Mouse (Mus musculus): ENCODE results near the gene Wnt7b.

The Wnt7b gene

DNA sequence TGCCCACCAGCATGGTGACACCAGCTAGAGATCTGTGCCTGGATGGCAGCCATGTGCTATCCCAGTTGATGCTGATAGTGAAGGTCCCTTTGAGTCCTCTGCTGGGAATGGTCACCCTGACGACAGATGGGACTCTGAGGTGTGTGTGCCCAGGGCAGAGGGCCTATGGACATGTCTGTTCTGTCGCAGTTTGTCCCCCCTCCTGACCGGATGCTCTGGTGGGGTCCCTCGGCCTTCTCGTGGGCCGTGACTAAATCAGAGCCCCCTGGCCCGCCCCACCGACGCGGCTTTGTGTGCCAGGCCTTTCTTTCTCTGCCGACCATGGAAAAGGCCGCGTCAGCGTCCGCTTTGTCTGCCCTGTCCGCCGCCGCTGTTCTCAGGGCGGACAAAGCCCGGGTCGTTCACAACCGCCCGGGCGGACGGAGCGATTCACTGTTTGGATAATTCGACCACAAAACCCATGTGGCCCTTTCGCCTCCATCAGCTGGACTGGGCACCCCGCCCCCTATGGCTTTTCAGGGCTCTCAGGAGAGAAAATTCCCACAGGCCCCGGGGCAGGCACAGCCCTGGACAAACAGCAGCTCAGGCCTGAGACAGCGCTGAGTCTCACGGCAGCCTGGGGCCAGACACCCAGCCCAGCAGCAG lies 74.8 kb downstream of the Wnt7b start:
- DNase-seq (ENCODE audit: low spot score in 2 of 2) = no peak

DNA sequence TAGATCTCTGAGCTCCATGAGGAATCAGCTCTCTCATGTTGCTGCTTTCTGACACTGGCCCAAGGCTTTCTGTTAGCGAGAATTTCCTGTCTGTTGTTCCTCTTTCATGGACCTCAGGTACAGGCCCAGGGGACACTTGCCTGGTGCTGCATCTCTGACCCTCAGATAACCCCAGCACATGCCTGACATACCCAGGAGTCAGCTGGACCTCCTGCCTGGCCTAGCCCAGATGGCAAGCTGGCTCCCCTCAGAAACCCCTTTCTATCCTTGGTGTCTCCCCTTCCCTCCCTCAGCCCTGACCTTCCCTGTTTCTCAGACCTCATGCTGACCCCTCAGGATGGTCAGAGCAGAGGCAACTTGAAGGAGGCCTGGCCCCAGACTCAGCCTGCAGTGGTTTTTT lies 75.6 kb downstream of the Wnt7b start:
- DNase-seq (ENCODE audit: low spot score in 2 of 2) = no peak

DNA sequence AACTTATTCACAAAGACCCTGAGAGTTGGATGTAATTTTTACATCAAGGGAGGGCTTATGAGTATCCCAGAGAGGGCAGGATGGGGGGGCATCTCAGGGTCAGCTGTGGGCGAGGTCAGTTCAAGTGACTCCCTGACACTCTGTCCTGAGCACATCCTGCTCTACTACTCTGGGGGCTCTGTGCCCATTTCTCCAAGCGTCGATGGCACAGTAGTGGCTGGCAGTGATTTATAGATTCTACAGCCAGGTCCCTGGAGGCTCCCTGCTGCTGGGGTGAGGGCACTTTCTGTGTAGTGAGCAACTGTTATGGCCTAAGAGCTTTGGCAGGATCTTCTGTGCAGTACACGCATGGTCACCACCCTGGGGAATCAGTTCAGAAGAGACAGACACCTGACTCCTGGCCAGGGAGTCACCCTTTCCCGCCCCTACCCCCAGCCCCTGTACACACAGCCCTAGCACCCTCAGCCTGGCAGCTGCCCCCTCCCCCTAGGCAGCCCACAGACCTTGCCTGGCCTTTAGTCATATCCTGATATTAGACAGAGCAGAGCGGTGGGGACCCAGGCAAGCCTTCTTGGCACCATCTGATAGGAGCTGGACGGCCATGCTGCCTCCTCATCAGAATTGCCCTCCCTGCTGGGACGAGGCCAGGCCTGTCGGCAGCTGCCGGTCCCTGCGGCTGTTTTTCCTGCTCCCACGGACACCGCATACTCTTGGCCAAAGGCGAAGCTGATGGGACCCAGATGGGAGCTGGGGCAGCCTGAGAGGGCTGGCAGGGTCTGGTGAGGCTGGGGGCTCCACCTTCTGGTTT lies 77.0 kb downstream of the Wnt7b start:
- no peak for DNase-seq (ENCODE audit: low spot score in 2 of 2)

DNA sequence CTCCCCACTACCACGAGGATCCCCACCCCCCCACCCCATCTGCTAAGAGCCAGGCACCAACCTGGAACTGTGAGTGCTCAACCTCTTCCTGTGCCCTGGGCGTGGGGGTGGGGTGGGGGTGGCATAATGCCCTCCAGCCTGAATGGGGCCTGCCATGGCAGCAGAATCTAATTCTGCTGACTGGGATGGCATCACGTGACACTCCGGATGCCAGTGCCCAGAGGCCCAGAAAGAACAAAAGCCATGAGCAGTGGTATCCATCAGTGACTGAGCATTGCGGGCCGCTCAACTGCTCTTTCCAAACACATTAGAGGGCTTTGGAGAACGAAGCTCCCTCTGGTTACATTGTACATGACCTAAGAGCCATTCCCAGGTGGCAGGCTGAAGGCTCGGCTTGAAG lies 79.1 kb downstream of the Wnt7b start, which contains the start of gene 7530416G11Rik:
TSS of gene 7530416G11Rik (minus strand) at position 101 of the 400 bp plus-strand sequence.
- no peak for DNase-seq (ENCODE audit: low spot score in 2 of 2)

DNA sequence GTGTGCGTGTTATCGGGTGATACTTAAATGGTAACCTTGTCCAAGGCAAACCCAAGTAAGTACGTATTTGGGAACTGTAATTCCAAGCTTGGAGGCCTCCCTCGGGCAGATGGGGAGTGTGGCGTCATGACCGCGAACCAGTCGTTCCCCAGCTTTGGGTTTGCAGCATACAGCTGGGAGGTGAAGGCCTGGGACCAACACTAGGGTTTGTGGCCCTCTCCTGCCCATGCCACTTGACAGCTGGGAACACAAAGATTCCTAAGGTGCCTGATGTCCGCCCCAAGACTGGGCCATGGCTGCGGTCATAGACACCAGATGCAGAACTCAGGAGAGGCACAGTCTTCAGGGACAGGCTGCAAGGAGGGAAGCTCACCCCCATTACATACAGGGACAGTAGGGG lies 82.0 kb downstream of the Wnt7b start:
- DNase-seq (ENCODE audit: low spot score in 2 of 2) = no peak

DNA sequence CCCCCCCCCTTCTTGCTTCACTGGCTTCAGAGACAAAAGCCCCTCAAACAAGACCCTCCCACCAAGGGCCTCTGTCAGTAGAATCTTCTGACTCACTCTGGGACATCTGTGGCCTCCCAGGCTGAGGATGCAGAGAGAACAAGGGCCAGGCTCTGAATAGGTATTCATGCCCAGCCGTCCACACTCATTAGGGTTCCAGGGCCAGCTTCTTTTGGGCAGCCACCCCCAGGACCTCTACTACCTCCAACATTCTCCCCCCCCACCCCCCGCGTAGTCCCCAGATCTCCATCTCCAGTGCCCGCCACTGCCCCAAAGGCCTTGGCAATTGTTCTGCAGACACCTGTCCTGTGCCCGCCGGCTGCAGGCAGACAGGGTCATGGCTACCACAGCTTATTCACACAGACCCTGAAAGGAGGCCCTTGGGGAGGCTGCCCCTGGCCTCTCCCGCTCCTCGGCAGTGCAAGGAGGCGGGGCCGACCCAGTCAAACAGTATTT lies 84.2 kb downstream of the Wnt7b start:
- DNase-seq (ENCODE audit: low spot score in 2 of 2) = no peak

DNA sequence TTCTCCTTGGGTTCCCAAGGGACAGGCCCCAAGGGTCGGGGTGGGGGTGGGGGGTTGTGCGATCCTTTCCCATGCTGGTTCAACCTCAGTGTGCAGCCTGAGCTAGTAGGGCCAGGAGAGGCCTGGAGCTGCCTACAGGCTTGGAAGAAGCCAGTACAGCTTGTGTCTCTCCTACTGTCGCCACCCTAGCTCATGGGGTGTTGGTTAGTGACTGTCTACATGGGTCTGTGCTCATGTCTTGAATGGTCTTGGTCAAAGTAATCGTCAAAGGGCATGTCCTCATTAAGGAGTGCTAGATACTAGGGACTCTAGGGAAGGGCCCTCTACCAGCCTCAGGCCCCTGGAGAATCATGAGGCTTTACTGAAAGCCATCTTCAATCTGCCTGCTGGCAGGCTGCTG lies 84.7 kb downstream of the Wnt7b start:
- DNase-seq (ENCODE audit: low spot score in 2 of 2) = no peak

DNA sequence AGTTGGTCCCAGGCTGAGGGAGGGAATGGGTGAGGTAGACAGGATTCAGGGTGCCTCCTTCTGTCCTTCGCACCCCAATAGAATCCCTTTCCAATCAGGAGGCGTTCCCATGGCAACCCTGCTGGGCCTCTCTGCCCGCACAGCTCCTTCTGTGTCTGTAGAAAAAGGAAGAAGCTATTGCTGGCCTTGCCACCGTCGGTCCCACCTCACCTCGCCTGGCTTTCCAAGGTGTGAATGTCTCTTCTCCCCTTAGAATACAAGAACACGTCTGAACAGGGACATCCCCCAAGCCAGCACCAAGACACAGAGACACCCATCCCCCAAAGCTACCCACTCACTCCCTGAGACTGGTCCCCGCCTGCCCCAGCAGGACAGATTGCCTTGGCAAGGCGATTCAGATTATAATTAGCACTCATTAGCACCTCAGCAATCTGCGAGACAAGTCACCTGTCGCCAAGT lies 88.1 kb downstream of the Wnt7b start:
- no peak for DNase-seq (ENCODE audit: low spot score in 2 of 2)

DNA sequence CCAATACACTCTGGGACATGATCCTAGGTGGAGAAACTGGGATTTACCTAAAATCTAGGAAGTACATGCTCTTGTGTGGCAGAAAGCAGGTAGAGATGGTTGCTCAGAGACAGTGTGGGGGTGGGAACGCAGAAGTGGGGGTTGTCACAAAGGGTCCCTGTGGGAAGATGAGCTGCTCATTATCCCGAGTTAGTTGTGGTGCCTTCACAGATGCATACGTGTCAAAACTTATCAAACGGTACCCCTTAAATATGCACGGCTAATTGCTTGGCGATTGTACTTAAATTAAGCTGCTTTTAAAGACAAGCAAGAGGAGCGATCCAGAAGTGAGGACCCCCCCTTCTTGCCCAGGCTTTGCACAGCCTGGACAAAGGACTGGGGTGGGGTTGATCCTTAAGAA lies 92.5 kb downstream of the Wnt7b start:
- no peak for DNase-seq (ENCODE audit: low spot score in 2 of 2)

DNA sequence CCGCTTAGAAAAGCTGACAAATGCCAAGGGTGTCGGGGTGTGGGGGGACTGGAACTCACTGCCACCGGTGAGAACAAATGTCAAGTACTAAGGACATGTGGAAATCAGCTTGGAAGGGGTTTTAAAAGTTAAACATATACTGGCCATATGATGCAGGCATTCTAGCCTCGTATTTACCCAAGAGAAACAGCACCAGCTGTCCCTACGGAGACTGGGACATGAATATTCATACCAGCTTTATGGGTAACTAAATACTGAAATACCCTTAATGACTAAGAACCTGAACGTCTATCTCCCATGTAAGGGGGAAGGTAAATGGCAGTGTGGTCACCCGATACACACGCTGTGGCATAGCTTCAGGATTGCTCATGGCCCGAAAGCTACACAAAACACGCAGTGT lies 93.4 kb downstream of the Wnt7b start:
- DNase-seq (ENCODE audit: low spot score in 2 of 2) = no peak
